Mouse (Mus musculus): Measurements from ENCODE around the gene Mrpl35.
A peak's percentile ranks its signal among the peaks of the same experiment; 100 is the strongest.

Mrpl35 gene

DNA sequence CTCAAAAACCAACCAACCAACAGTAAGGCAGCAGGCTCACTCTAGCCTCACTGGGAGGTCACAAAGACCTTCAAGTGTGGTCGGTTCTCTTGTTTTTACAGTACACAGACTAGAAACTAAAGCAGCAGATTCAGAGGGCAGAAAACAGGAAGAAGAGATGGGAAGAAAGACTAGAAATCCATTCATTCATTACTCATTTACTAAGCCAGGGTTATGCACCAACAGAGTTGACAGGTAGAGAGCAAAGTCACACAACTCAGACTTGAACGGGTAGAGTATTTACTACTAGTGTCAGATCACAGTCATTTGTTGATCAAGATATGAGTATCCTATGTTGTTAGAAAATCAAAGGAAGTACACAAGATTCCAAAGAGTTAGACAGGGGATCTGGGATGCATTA is 13.9 kb downstream of the Mrpl35 start:
- Histone ChIP-seq H3K36me3 (ENCODE audit: control insufficient read depth, insufficient read depth, low read length, poor library complexity, severe bottlenecking) (peaks cover 10% of the 10 kb centered on the region), H3K27me3 (ENCODE audit: control insufficient read depth, insufficient read depth, low read length, poor library complexity, severe bottlenecking) (no peaks in the 10 kb centered on the region)
- no peak for DNase-seq (ENCODE audit: low read depth, low spot score)

DNA sequence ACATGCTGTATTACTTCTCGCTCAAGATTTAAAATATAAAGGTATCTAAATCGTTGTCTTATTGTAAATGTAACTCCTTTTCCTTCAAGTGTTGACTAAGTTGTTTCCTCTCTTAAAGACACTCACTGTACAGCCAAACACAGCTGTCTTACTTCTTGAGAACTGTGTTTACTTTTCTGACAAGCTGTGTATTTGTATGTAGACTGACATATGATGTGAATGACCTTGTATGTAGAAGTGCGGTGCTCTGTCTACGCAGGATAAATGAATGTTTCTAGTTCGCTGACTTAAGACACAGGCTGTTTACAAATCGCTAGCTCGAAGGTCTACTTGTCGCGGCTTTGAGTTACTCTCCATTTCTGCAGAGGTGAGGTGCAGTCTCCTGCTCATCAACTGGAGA is 16.9 kb downstream of the Mrpl35 start:
- no peak for DNase-seq (ENCODE audit: low read depth, low spot score)
- H3K36me3 ChIP-seq (ENCODE audit: control insufficient read depth, insufficient read depth, low read length, poor library complexity, severe bottlenecking) = no peaks in the 10 kb centered on the region
- H3K27me3 ChIP-seq (ENCODE audit: control insufficient read depth, insufficient read depth, low read length, poor library complexity, severe bottlenecking) = no peaks in the 10 kb centered on the region

DNA sequence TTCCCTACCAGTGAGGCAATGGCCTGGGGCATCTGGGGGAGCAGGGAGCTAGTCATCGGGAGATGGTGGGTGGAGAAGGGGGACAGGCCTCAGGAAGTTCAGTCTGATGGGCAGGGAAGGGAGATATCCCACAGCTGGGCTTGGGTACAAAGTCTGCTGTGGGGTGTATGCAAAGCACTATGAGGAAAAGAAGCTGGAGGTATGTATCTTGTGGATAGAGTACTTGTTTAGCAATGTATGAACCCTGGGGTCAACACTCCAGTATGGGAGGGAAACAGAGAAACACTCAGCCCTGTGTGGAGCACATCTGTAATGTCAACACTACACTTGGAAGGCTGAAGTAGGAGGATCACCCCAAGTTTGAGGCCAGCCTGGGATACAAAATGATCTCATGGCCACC is 20.1 kb downstream of the Mrpl35 start:
- Histone ChIP-seq H3K27me3 (ENCODE audit: control insufficient read depth, insufficient read depth, low read length, poor library complexity, severe bottlenecking) (no peaks in the 10 kb centered on the region), H3K36me3 (ENCODE audit: control insufficient read depth, insufficient read depth, low read length, poor library complexity, severe bottlenecking) (no peaks in the 10 kb centered on the region)

DNA sequence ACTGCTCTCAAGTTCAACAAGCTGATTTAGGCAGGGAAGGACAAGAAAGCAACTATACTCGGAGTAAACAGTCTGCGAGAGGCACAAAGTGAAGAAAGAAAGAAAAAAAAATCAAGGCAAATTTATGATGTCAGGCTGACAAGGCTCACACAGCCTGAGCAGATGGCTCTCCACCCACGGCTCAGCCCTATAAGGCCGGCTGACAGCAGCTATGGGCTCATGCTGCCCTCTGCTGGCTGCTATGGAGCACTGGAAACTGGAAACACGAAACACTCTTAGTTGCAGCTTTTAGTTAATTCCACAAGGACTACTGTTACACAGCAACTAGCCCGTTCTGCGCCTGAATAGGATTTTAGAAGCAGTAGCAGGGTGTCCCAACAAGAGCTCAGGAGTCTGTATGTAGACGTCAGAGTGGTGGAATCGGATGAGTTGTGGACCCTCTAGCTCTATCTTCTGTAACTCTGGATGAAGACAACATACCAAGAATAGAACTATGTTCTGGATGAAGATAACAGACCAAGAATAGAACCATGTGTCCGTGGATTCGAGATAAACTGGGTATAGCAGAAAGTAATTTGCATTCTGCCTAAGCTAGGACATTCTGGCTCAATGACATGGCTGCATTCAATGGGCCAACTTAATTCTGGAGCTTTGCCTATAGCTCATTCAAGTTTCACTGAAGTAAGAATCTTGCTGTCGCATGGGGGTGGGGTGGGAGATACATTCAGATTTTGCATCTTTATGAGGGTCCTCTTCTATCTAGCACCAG is 22.5 kb downstream of the Mrpl35 start:
- no peaks in the 10 kb centered on the region; the same call in 1 of the 2 replicates for H3K27me3 ChIP-seq (ENCODE audit: control insufficient read depth, insufficient read depth, low read length, poor library complexity, severe bottlenecking)
- peak; percentile 82 for DNase-seq (ENCODE audit: low read depth, low spot score)

More for the DNA sequence above, 20.1 kb downstream of the Mrpl35 start:
- no peak for DNase-seq (ENCODE audit: low read depth, low spot score)

DNA sequence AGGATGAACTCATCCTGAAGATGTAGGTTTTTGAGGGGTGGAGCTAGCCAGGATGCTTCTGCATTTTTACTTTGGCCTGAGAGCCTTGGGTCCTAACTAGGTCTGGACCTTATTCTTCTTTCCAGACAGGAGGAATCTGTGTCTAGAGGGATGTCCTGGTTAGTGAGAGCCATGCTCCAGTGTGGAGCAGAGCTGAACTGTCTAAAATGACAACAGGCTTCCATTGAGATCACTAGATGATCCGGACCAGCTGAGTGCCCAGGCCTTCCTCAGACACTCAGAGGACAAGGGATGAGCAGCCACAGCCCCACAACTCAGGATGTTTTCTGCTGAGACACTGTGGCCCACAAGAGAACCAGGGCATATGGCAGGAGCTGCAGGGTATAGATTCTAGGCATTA is 23.2 kb downstream of the Mrpl35 start:
- H3K27me3 ChIP-seq (ENCODE audit: control insufficient read depth, insufficient read depth, low read length, poor library complexity, severe bottlenecking) = no peaks in the 10 kb centered on the region; the same call in 1 of the 2 replicates
- no peak for DNase-seq (ENCODE audit: low read depth, low spot score)
- no peaks in the 10 kb centered on the region for H3K36me3 ChIP-seq (ENCODE audit: control insufficient read depth, insufficient read depth, low read length, poor library complexity, severe bottlenecking)

More for the DNA sequence above, 22.5 kb downstream of the Mrpl35 start:
- no peaks in the 10 kb centered on the region for H3K36me3 ChIP-seq (ENCODE audit: control insufficient read depth, insufficient read depth, low read length, poor library complexity, severe bottlenecking)

DNA sequence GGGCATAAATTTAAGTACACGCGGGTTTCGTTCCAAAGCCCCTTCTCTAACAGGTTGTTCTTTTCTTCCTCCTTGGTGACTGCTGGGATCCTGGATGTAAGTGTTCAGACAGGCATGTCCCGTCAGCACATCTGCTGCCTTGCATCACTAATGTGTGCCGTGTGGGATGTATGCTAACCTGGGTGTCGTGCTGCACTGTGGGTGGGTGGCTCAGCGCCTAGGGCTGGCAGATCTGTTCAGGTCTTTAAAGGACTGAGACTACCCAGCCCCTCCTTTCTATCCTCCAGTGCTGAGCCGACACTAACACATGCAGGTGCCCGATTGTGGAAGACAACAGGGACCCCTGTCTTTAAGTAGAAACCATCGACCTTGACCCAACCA is 25.1 kb downstream of the Mrpl35 start:
- no peaks in the 10 kb centered on the region for H3K36me3 ChIP-seq (ENCODE audit: control insufficient read depth, insufficient read depth, low read length, poor library complexity, severe bottlenecking)
- no peak for DNase-seq (ENCODE audit: low read depth, low spot score)
- no peaks in the 10 kb centered on the region; the same call in 1 of the 2 replicates for H3K27me3 ChIP-seq (ENCODE audit: control insufficient read depth, insufficient read depth, low read length, poor library complexity, severe bottlenecking)

DNA sequence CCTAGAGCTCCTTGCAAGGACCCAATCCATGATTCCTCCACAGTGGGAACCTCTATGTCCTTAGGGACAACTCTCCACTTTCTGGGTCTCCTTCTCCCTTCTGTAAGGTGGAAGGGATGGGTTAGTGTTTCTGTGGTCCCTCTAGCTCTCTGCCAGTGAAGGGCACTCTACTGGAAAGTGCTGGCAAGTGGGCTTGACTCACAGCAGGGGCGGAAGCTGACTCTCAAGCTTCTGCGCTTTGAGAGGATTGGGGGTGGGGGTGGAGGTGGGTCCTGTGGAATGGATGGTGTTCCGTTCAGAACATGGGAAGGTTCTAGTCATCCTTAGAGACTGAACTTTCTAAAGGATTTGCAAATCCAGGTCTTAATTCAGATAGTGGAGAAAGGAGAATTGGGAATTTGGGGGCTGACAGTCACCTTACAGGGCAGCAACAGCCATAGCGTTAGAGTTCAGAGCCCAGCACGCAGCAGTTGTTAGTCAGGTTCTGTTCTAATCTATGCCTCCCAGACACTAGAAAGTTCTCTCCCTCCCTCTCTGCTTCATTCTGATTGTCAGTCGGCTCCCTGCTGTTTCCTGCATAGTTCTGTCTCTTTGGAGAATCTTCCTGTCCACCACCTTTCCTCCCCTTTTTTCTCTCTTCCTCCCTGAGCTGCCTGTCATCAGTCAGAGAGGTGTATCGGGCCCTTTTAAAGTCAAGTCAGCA is 25.6 kb downstream of the Mrpl35 start:
- no peak for DNase-seq (ENCODE audit: low read depth, low spot score)
- H3K27me3 ChIP-seq (ENCODE audit: control insufficient read depth, insufficient read depth, low read length, poor library complexity, severe bottlenecking) = no peaks in the 10 kb centered on the region; the same call in 1 of the 2 replicates
- H3K36me3 ChIP-seq (ENCODE audit: control insufficient read depth, insufficient read depth, low read length, poor library complexity, severe bottlenecking) = no peaks in the 10 kb centered on the region

DNA sequence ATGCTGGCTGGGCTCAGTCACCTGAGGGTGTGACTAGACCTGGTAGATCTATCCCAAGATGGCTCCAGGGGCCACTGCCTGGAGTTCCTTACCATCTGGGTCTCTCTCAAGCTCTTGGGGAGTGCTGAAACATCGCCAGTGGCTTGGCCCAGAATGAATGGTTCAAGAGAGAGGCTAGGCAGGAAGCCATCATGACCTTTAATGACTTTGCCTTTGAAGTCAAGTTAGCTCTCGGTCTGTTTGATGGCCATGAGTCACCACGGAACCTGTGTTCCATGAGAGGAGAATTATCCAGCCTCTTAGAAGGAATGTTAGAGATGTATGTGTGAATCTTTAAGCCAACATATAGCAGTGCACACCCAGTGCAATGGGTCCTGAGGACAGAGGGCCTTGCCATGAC is 27.4 kb downstream of the Mrpl35 start:
- no peaks in the 10 kb centered on the region; the same call in 1 of the 2 replicates for H3K27me3 ChIP-seq (ENCODE audit: control insufficient read depth, insufficient read depth, low read length, poor library complexity, severe bottlenecking)
- H3K36me3 ChIP-seq (ENCODE audit: control insufficient read depth, insufficient read depth, low read length, poor library complexity, severe bottlenecking) = no peaks in the 10 kb centered on the region
- DNase-seq (ENCODE audit: low read depth, low spot score) = no peak

DNA sequence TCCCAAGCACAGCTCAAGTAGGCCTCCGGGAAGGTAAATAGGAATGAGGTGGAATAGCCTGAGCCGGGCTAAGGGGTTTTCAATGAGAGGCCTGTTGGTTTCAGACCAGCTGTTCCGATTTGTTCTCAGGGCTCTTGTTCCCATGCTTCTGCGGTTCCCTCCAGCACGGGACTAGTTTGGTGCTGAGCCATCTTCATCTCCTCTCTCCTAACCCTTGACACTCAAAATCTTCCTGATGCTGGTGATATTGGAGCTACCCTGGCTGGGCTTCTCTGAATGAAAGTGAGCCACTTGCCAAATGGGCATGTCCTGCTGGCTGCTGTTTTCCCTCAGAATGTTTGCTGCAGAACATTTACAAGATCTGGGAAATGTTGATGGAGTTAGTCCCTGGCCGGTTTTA is 35.0 kb downstream of the Mrpl35 start:
- Histone ChIP-seq H3K27me3 (ENCODE audit: control insufficient read depth, insufficient read depth, low read length, poor library complexity, severe bottlenecking) (no peaks in the 10 kb centered on the region), H3K36me3 (ENCODE audit: control insufficient read depth, insufficient read depth, low read length, poor library complexity, severe bottlenecking) (no peaks in the 10 kb centered on the region)
- DNase-seq (ENCODE audit: low read depth, low spot score) = no peak

DNA sequence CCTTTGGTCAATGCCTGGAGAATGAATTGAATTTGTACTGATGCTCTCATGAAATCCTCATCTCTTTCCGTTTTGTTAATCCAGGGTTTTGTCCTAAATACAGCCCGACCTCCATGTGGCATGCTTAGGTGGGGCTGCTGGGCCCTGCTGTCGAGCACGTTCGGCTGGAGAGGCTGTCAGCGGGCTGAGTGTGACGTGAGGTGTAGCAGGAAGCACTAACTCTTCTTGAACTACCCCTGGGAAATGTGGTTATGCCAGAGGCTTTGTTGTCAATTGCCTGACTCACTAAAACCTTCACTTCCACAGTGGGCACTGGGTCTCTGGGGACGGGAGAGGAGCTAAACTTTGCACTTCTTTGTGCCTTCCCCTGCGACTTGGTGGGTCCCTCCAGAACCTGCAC is 38.4 kb downstream of the Mrpl35 start:
- Histone ChIP-seq H3K27me3 (ENCODE audit: control insufficient read depth, insufficient read depth, low read length, poor library complexity, severe bottlenecking) (no peaks in the 10 kb centered on the region), H3K36me3 (ENCODE audit: control insufficient read depth, insufficient read depth, low read length, poor library complexity, severe bottlenecking) (no peaks in the 10 kb centered on the region)
- peak; percentile 45 for DNase-seq (ENCODE audit: low read depth, low spot score)

DNA sequence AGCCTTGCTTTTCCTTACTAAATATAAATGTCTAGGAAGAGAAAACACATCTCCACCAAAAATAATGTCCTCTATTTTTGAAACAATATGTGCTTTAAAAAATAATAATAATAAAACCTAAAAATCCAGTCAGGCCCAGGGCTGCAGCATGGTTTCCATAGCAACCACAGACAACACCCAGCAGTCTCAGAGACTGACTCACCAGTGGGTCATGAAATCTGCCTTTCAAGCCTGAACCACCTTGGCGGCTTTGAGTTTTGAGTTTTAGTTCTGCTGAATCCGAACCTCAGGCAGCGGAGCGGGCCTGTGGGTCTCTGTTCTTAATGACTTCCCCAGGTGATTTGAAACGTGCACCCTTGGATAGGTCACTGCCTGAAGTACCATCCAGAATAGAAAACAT is 43.6 kb downstream of the Mrpl35 start:
- no peaks in the 10 kb centered on the region for H3K27me3 ChIP-seq (ENCODE audit: control insufficient read depth, insufficient read depth, low read length, poor library complexity, severe bottlenecking)
- no peaks in the 10 kb centered on the region for H3K36me3 ChIP-seq (ENCODE audit: control insufficient read depth, insufficient read depth, low read length, poor library complexity, severe bottlenecking)
- DNase-seq (ENCODE audit: low read depth, low spot score) = no peak

DNA sequence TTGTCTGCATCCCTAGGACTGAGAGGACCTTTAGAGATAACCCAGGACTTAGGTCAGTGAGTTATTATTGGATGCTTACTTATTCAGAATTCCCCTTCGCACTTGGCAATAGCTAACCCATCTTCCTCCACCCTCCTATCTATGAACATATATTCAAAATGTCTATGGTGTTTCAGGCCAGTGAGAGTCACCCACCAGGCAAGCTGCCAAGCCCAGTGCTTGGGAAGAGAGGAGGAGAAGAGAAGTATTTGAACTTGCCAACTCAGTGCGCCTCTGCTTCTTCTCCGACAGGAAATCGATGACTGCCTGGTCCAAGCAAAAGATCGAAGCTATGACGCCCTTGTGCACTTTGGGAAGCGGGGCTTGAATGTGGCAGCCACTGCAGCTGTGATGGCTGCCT is 46.3 kb downstream of the Mrpl35 start:
- no peak for DNase-seq (ENCODE audit: low read depth, low spot score)
- Histone ChIP-seq H3K27me3 (ENCODE audit: control insufficient read depth, insufficient read depth, low read length, poor library complexity, severe bottlenecking) (no peaks in the 10 kb centered on the region), H3K36me3 (ENCODE audit: control insufficient read depth, insufficient read depth, low read length, poor library complexity, severe bottlenecking) (no peaks in the 10 kb centered on the region)

DNA sequence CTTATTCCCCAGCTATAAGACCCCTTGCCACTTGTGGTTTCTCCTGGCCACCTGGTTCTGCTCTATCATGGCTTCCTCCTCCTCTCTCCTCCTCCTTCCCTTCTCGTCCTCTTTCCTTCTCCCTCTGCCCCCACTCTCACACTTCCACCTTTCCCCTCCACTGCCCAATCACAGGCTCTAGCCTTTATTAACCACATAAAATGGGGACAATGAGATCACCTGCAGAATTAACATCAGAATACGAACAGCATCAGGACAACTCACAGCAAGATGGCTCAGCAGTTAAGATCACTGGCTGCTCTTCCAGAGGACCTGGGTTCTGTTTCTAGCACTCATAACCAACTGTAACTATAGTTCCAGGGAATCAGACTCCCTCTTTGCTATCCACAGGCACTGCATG is 46.9 kb downstream of the Mrpl35 start:
- Histone ChIP-seq H3K36me3 (ENCODE audit: control insufficient read depth, insufficient read depth, low read length, poor library complexity, severe bottlenecking) (no peaks in the 10 kb centered on the region), H3K27me3 (ENCODE audit: control insufficient read depth, insufficient read depth, low read length, poor library complexity, severe bottlenecking) (no peaks in the 10 kb centered on the region)
- no peak for DNase-seq (ENCODE audit: low read depth, low spot score)

DNA sequence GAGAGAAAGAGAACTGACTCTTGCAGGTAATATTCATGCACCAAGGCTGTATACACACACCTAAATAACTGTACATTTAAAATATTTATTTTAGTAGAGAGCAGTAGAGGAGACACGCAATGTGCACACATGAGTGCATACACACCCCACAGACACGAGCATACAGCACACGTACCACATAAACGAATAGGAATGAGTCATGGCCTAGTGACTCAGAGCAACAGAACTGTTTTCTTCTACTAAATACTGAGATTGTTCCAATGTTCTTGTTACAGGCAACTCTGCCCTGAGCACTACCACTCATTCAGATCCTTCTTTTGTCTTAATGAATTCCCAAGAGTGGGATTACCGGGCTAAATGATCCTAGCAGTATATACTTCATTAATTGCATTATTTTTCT is 48.8 kb downstream of the Mrpl35 start:
- H3K27me3 ChIP-seq (ENCODE audit: control insufficient read depth, insufficient read depth, low read length, poor library complexity, severe bottlenecking) = no peaks in the 10 kb centered on the region
- H3K36me3 ChIP-seq (ENCODE audit: control insufficient read depth, insufficient read depth, low read length, poor library complexity, severe bottlenecking) = no peaks in the 10 kb centered on the region
- DNase-seq (ENCODE audit: low read depth, low spot score) = no peak

DNA sequence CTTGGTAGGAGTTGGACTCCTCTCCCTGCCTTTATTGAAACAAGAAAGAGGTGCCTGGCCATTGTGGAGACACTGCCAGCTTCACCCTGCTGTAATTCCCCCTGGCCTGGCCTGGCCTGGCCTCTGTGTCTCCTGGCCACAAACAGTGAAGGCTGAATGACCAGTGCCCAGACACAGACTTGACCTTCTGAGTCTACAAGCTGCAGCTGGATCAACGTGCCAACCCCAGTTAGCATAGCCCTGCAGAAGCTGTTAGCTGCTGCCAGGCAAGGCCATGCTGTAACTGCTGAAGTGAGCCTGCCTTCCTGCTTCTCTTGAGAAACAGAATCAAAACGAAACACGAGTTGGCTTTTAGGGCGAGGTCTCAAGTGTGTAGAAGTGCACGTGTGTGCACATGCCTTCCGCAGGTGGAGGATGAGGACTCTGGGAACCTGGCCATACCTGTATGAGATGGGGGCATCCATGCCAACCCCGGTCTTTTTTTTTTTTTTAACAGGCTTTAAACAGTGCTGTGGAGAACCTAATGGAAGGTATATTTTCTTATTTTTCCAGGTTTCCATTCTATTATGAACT is 54.0 kb downstream of the Mrpl35 start:
- Histone ChIP-seq H3K27me3 (ENCODE audit: control insufficient read depth, insufficient read depth, low read length, poor library complexity, severe bottlenecking) (no peaks in the 10 kb centered on the region), H3K36me3 (ENCODE audit: control insufficient read depth, insufficient read depth, low read length, poor library complexity, severe bottlenecking) (no peaks in the 10 kb centered on the region)
- DNase-seq (ENCODE audit: low read depth, low spot score) = no peak
